Mouse (Mus musculus) brain, adult 2 months (tissue): ENCODE measurements around the gene 1700025B11Rik.
"Not testable (repeated sequence)": the region's sequence is repeated elsewhere in the genome, so short reads cannot be mapped to it uniquely, and the experiment has no call there.

Experiments used
- DNase-seq: peaks from one replicate; pipeline ENCODE4 v3.0.0; 2011; ENCODE audit warnings: low read depth, low spot score

Gene 1700025B11Rik

DNA sequence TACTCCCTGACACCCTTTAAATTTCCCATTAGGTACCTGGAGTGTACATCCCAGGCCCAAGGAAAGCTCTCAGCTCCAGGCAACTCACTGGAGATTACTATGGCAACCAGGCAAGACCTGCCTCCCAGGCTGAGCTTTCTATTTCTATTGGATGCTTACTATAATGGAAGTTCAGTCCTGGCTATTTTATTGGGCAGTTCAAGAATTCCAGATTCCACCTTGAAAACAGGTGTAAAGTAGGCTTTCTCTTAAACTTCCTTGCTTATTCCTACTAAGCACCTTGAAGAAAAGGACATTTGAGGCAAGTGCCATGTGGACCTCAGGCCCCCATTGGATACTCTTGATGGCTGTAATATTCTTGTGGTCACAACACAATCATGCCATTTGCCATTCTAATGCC lies at the start of gene 1700025B11Rik:
Gene 1700025B11Rik, minus strand, starts transcription at position 101 of the 400 bp plus-strand sequence.
- no peak for DNase-seq

DNA sequence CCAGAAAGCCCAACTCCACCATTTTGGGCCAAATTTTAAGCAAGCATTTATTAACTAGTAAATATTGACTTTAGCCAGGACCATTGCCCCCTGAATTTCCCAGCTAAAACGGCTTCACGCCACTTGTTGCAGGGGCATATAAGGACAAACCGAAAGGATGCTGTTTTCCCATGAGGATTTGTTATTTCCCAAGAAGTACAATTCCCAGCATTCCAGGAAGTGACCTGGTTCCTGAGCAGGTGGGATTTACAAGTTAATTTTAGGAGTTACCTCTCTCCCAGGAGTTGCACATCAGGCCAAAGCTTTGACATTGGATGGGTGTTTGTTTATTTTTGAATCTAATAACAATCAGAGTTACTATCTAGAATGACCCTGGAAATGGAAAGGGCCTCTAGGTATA lies 44.4 kb upstream of the 1700025B11Rik start:
- DNase-seq = no peak

DNA sequence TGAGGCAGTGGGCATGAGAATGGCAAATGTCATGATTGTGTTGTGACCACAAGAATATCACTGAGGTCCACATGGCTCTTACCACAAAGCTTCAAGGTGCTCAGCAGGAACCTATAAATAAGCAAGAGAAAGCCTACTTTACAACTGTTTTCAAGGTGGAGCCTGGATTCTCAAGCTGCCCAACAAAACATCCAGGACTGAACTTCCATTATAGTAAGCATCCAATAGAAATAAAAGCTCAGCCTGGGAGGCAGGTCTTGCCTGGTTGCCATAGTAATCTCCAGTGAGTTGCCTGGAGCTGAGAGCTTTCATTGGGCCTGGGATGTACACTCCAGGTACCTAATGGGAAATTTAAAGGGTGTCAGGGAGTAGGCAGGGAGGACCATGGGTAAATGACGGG lies 37.3 kb upstream of the 1700025B11Rik start, which contains the start of gene Gm36245:
Gene Gm36245, plus strand, starts transcription at position 301 of the 400 bp plus-strand sequence.
- DNase-seq = no peak

DNA sequence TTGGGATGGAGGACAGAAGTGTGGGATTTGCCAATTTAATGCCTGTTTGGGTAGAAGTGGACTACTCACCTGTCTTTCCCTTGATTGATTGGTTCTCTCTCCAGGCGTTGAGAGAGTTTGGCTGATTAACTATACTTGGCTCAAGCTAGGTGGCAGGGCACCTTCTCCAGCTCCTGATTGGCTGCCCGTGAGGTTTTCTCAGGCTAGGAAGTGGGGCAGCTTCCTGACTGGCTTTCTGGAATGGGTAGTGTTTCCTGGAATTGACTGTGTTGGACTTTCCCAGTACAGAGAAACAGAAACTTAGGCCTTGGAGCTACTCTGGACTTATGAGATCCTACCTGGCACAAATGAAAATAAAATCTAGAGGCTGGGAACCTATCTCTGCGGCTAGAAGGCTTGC lies 36.7 kb upstream of the 1700025B11Rik start:
- no peak for DNase-seq

DNA sequence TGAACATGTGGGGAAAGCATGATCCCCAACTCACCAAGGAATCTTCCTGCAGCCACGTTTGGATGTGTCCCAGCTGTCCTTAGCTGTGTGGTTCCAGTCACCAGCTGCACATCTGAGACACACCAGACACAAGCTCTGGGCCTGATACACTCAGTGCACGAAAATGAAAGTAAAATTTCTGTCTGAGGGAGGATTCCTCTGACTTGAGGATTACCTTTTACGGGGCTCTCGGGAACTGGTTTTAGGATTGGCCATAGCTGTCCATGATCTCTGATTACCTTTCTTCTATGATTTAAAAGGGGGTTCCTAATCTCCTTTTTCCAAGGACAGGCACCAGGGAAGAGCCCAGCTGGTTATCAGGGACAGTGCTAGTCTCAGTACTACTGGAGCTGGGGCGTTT lies 34.3 kb upstream of the 1700025B11Rik start, which contains the start of gene Apol10b:
Gene Apol10b, minus strand, starts transcription at position 165 of the 400 bp plus-strand sequence.
- no peak for DNase-seq

DNA sequence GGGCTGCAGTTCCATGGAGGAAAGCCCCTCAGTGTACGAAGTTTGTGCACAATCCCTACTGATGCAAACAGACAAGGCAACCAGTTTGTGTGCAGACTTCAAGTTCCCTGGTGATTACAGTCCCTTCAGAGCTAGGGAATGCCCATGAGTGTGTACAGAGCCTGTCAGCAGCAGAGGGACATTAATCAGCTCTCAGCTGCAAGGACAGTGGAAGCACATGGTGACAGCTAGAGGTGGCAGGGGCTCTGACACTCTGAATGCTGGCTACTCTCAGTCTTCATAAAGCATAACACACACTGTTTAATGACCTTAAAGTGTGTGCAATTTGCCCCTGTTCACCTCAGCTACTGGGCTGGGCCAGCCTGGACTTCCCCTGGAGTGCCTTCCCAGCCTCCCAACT lies 31.9 kb upstream of the 1700025B11Rik start:
- DNase-seq = no peak

DNA sequence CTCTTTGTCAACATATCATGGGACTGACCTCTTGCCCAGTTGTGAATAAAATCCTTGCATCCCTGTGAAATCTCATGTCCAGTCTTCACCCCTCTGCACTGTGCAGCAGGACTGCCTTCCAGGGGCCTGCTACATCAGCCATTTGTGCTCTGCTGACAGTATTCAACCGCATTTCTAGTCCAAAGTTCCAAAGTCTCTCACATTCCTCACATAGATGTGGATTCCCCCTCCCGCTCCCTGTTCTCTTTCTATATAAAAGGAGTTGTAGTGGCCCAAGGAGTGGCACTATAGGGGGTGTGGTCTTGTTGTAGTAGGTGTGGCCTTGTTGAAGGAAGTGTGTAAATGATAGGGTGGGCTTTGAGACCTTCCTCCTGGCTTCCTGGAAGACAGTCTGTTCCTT lies 29.2 kb upstream of the 1700025B11Rik start:
- no peak for DNase-seq

DNA sequence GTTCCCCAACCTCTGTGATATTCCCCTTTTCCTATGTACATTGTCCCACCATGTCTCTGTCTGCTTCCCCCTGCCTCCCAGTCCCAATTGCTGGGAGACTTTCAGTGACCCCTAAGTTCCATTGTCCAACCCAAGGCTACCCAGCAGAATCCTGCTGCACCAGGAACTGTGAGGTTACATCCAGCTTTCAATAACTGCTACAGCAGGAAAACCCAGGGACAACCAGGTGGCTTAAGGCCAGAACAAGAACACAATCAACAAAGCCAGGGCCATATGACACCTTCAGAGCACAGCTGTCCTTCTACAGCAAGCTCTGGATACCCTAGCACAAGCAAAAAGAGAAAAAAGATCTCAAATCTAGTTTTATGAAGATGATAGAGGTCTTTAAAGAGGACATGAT lies 27.3 kb upstream of the 1700025B11Rik start:
- DNase-seq = no peak

DNA sequence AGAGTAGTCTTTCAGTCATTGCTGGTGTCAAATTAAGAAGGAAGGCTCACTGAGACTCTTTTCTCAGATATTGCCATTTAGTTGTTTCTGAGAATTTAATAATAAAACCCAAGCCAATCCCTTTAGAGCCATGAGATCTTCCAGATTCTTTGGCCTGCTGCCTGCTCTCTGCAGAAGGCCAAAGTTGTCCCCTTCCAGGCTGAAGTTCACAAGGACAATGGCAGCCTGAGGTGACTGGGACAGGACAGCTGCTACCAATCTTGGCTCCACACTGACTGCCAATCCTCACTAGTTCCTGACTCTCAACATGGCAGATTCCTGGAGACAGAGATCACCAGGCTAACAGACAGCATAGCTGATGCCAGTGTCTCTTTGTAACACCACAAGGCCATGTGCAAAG lies 25.3 kb upstream of the 1700025B11Rik start:
- DNase-seq = no peak

DNA sequence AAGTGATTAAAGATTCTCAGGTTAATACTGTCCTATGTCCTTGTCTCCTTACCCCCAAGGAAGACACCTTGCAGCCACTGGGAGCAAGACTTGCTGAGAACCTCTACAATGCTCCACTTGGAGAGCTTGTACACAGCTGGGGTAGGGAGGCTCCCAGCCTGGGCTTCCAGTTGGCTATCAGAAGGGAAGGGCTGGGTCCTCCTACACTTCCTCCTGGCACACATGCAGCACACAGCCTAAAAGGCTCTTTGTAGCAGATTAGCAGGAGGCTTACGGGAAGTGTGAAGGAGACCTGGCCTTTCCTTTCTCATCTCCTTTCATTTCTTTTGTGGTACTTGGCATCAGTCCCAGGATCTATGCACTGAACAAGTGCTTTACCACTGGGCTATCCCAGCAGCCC lies 20.0 kb upstream of the 1700025B11Rik start:
- DNase-seq = peak; percentile 10

DNA sequence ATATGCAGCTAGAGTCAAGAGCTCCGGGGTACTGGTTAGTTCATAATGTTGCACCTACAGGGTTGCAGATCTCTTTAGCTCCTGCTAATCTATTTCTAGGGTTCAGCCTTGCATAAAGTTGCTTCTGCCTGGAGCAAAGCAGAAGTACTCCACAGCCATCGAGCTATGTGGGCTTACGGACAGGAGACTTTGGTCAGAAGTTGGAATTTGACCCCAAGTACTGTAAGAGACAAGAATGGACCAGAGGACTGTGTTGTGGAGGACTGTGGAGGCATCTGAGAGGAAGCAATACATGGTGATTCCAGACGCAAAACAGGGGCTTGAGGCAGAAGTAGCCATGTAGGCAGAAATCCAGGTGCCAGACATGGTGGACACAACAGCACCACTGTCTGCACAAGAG lies 17.6 kb upstream of the 1700025B11Rik start:
- DNase-seq = no peak

DNA sequence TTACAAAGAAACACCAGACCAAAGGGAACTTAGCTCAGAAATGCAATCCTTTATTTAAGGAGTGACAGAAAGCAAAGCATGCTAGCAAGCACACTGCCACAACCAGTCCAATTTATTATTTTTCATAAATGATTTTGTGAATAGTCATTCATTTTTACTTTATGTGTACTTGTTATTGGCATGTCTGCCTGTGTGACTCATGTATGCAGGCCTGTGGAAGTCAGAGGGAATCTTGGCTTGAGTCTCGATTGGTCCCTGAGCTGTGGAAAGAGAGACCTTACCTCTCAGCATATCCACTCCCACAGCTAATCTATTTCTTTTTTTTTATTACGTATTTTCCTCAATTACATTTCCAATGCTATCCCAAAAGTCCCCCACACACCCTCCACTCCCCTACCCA lies 17.1 kb upstream of the 1700025B11Rik start:
- DNase-seq = no peak

DNA sequence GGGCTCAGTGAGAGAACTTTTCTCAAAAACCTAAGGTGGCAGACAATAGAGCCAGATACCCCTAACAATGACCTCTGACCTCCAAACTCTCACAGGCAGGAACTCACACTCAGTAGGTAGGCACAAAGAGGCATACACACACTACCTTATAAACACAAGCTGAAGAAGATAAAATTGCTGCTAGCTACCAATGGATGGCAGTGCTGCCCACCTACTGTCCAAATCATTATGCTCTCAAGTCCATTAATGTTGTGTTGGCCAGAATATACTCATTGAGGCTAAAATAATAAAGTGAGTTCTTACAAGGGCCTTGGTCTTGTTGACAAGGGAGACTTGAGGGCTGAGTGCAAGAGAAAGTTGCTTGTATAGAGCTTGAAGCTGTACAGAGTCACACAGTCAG lies 1.5 kb upstream of the 1700025B11Rik start:
- no peak for DNase-seq

DNA sequence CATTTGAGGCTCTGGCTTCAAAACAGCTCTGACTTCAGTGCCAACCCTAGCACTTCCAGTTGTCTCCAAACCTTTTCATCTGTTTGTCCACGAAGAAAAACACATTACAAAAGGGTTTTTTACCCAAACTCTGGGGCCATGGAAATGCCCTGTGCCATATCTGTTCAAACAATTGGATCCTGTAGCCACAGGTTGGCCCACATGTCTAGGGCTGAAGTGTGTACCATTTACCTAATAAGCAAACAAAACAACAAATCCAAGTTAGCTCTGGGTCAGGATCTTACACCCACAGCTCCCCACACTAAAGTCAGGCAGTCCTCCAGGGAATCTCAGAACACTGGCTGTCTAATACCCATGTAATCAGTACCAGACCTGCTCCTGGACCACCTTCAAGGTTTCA lies 22.5 kb downstream of the 1700025B11Rik start:
- DNase-seq = not testable (repeated sequence)

DNA sequence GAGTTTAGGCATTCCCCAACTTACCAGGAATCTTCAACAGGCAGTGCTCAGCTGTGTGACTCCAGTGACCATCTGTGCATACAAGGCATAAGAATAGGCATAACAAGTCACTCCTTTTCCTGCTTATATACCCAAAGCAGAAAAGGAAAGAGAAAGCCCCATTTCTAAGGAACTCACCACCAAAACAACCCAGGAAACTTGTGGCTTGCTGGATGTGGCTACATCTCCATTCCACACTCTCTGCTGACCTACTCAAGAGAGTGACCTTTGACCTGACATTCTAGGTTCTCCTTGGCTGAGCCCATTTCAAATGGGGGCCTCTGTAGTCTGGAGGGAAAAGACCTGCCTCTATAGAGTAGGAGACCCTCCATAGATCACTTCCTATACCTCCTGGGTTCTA lies 28.5 kb downstream of the 1700025B11Rik start, which contains the start of gene Apol7c:
Gene Apol7c, minus strand, starts transcription at position 101 of the 400 bp plus-strand sequence.
- no peak for DNase-seq

DNA sequence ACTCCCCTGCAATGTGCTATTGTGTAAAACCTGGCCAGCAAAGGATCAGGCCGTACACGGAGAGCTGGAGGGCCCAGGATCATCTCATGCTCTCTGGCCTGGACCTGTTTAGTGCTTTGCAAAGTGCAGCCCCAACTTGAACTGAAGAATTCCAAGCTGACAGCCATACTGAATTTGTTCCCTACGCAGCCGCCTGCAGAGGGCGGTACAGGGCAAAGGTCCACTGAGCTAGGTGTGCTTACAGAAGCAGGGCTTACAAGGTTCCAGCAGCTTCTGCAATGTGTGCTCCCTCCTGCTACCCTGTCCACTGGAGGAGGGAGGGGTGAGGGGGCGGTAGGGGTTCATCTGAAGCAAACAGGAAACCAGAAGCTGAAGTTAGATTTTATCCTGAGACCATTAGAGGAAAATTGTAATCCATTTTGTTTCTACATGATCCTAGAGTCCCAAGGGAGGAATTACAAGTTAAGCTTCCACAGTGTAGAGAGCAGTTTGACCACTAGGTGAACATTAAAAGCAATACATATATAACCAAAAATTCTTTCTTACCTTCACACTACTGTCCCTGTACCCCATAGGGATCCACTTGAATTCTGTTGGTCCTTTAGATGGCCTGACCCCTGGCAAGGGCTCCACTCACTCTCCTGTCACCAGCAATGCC lies 38.4 kb downstream of the 1700025B11Rik start:
- peak; percentile 26 for DNase-seq

DNA sequence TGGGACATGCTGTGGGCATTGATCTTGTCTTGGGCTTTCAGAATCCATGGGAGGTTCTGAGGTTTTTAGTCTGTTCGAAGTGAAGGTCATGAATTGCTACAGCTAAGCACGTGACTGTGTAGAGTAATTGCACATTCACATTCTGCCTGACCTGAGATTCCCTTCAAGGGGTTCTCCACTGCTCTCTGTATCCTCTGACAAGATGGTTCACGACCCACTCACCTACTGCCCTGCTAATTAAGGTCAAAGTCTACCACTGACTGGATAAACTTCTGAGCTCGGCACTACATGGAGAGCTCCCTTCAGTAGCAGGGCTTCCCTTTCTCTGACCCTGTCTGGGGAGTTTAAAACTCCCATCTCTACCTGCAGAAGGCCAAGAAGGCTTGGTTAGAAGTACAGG lies 41.1 kb downstream of the 1700025B11Rik start:
- not testable (repeated sequence) for DNase-seq
